Mouse (Mus musculus) thymus, adult 2 months (tissue): ENCODE measurements around the gene Mdfi.

Experiments
- CTCF ChIP-seq: fragments of 200-500 bp; IDR thresholded peaks from 2 replicates; pipeline ENCODE4 v1.5.1; 2012; ENCODE audit warnings: mild to moderate bottlenecking, control low read depth, low read length, moderate library complexity, borderline replicate concordance; ENCODE audit not compliant: control insufficient read depth, poor library complexity, insufficient read depth; ENCODE audit errors: extremely low read depth
- POLR2A ChIP-seq: fragments of 200-500 bp; IDR thresholded peaks from 2 replicates; pipeline ENCODE4 v1.6.1; 2012; ENCODE audit warnings: mild to moderate bottlenecking, low read length, control low read depth, moderate library complexity; ENCODE audit not compliant: control insufficient read depth, poor library complexity, insufficient read depth; ENCODE audit errors: extremely low read depth

- TF ChIP-seq POLR2A (no peak), CTCF (no peak)
Measured at GRCm38 (mm10) chr17:47833628-47834481, 636 bp downstream of the Mdfi start.
